Mouse (Mus musculus): ENCODE data around the gene Asah2.
A peak's percentile ranks its signal among the peaks of the same experiment; 100 is the strongest.

Gene Asah2

DNA sequence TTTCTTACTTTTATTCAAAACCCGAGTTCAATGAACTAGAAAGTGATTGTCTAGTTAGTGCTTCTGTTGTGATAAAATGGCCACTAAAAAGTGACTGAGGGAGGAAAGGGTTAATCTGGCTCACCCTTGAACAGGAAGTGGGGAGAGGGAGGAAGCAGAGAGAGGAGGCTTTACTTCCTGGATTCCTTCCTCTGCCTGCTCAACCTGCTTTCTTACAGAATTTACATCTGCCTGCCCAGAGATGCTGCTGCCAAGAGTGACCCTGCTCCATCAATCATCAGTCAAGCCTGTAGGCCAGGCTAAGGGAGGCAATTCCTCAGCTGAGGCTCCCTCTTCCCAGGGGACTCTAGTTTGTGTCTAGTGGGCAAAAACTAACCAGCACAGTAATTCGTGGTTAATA is 132.1 kb downstream of the Asah2 start:
- peak; percentile 2 to 20 for DNase-seq (ENCODE audit: low spot score in 2 of 2)

DNA sequence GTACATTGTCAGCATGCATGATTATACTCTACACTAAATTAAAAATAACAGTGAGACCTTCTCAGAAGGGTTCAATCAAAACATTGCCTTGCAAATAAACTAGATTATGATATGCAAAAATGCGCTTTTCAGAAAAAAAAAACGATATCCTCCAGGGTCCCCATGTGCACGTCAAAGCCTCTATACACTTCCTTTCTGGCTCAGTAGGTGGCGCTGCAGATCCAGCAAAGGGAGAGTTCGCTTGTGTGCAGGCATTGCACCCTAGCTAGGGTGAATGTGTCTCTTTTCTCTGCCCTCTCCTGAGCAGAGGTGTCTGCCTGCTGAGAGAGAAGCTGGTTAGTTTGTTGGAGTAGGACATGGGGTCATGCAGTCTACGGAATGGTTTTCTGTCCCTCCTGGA is 136.0 kb downstream of the Asah2 start:
- DNase-seq (ENCODE audit: low spot score in 2 of 2) = peak; percentile 72 to 79

DNA sequence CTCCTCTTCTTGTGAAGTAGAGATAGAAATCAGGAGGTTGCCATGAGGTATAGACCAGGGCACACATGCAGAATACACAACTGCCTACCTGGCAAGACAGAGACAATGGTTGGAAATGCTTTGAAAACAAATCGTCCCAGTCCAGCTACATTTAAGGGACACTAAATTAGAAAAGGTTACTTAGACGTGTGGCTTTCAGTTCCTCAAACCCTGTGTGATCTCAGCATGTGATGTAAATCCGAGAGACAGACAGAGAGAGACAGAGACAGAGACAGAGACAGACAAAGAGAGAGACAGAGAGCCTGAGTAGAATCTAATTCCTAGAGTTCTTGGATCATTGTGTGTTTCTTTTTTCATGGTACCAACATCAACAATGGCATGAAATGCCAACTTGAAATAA is 136.6 kb downstream of the Asah2 start:
- DNase-seq (ENCODE audit: low spot score in 2 of 2) = peak; percentile 10 to 30

DNA sequence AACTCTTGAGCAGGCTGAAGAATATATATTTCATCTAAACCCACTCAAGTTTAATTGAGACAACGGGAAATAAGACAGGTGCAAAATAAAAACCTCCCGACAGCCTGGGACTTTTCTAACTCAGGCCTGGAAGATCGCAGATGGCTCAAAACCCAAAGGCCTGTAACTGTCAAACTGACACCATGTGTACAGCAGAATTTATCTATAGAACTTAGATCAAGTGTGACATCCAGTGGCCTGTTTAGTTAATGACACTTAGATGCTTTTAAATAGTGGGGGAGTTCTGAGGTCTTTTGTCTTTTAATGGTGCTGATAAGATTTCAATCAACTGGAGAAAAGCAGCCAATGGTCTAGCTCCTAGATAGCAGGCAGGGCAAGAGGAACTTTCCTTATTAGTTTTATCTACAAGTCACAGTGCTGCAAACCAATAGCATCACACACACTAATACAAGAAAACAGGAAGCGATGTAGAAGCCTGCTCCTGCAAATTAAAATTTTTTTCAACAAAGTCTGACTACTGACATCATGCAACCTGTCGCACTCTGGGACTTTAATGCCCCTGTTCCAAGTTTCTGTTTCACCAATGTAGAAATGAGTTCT is 140.0 kb downstream of the Asah2 start:
- DNase-seq (ENCODE audit: low spot score in 2 of 2) = no peak

DNA sequence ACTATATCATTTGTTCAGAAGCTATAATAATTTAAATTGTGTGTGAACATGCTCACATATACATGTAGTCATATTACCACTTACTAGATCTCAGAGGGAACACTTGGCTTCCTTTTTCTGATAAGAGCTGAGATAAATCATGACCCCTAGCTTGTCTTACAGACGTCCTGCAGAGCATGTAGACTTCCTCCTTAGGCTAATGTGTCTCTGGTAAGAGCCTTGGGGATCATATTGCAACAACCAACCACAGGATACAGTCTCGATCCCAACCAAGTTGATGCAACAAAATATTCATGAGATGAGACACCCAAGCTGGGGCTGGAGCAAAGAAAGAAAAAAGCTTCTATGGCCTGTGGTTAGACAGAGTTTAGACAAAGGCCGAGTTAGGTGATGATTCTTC is 144.9 kb downstream of the Asah2 start:
- no peak for DNase-seq (ENCODE audit: low spot score in 2 of 2)

DNA sequence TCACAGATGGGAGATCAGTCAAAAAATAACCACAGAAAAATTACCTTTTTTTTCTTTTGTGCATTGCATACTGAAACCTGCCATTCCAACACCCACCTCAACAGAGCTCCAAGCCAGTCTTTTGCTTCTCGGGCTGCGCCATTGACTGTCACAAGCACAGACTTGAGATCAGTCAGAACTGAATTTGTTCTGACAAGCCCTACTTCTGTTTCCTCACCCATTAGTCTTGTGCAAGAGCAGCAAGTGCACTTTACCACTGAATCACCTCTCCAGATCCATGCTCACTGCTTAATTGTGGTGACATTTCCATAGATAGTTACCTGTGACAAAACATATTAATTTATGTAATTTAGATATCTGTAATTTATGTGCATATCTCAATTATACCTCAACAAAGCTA is 147.6 kb downstream of the Asah2 start:
- DNase-seq (ENCODE audit: low spot score in 2 of 2) = no peak

DNA sequence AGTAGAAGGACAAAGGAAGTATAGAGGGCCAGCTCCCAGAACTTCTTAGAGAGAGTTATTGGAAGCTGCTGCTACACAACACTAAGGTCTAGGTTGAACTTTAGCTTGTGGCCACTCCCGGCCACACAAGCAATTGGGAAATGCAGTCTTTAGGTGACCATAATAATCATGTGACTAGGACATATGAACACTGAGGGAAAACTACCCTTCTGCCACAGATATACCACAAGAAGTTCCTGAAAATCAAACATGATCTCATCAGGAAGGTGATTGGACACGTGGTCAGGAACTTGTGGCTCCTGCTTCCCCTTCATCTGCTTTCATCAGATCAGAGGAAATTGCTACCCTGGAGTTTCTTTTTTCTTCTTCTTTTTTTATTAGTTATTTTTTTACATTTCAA is 151.7 kb downstream of the Asah2 start:
- DNase-seq (ENCODE audit: low spot score in 2 of 2) = no peak

DNA sequence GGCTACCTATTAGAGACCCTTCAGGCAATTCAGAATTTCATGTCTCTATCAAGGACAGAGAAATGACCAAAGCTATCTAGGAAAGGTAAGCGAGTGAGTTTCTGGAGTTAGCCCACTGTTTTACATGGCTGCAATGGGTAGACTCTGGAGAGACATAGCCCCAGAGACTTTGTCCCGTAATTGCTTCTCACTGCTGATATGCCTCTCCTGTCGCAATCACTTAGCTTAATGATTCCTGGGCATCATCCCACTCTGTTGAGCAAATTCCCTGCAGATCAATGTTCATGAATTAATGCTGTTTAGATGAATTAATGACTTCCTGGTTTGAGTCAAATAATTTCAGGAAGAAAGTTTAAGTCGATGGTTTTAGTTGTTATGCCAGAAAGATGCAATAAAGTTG is 153.3 kb downstream of the Asah2 start:
- no peak for DNase-seq (ENCODE audit: low spot score in 2 of 2)

DNA sequence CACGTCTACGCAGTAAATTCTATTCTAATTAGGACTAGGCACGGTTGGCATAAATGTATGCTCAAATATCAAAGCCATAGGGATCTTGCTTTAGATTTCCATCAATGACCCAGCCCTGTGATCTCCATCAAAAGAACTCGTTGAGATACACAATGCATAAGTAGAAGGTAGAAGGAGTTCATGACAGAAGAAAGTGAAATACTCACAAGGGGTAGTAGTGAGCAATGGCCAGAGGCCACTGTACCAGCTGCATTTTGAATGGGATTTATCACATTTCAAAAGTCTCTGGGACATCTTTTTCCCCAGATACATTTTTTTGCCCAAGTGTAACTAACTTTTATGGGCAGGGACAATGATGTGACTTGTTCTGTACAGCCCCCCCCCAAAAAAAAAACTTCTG is 153.7 kb downstream of the Asah2 start:
- DNase-seq (ENCODE audit: low spot score in 2 of 2) = no peak

DNA sequence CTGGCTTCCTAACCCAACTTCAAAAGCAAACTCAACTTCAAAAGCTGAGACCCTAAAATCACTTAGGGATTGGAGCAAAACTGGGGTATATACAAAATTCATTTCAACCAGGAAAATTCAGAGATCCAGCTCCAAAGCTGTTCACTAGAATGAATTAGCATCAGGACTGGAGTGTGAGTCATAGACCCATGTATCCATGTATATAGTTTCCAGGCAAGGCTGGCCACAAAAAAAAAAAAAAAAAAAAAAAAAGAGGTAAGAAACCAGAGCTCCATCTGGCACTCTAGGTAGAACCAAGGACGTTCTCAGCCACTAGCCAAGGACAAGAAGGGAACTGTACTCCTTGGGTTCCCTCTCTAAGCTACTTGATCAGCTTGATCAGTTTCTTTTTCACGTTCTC is 154.2 kb downstream of the Asah2 start:
- no peak for DNase-seq (ENCODE audit: low spot score in 2 of 2)

DNA sequence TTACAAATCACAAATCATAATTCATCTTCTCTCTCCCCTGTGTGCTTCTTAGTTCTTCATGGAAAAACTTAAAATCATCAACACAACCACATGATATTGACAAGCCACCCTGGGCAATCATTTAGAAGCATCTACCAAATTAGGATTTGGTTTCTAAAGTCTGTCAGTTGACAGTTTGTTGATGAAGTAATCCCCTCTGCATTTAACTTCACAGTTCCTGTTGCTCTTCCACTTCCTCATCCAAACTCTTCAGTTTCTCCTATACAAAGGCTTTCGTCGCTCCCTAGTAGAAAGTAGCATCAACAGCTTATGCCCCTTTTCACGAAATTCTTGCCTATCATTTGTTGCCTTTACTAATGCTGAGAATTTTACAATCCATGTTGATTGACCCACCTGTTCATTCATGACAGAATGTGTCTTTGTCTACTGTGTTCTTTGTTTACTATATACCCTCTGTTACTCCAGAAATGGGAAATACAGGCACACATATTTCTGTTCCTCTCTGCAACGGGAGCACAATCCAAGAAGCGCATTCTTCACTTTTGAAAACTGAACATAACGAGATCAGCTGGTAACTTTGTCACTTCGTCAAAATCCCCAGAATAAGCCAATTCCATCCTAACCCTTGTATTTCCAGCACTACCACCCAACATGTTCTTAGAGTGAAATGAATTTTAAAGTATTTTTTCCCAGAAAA is 157.1 kb downstream of the Asah2 start:
- no peak for DNase-seq (ENCODE audit: low spot score in 2 of 2)
